Mouse (Mus musculus): ENCODE measurements around the gene Rpl39l. TPM values are rescaled to one million over a fixed set of nuclear protein-coding genes. Genes with fewer than 3 reads are reported as not detected.
"Not testable (repeated sequence)": the region's sequence is repeated elsewhere in the genome, so short reads cannot be mapped to it uniquely, and the experiment has no call there.

The Rpl39l gene
- not detected in 2 replicates for polyA plus RNA-seq (2012; rRNA removed)

DNA sequence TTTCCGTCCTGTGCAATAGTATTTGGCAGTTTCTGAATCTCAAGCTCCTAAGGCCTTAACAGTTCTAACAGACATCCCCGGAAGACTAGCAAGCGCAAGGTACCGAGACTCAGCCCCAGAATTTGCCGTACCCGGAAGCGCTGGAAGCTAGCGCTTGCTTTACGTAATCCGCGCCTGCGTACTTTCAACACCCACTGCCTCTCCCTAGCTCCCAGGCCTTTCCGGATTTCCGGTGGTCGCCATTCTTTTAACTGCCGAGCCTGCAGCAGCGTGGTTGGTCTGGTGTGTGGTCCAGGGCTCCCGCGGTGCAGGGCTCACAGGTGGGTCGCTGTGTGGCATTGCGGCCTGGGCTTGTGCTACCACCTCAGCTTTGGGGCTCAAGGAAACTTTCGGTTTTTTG lies at the start of gene Rpl39l:
Rpl39l (plus strand) TSS at position 222 of the 400 bp plus-strand sequence.
- no peak for DNase-seq (ENCODE audit: low read depth, low spot score)
- WGBS, result 89% methylated on average over 22 of the region's 22 CpGs

DNA sequence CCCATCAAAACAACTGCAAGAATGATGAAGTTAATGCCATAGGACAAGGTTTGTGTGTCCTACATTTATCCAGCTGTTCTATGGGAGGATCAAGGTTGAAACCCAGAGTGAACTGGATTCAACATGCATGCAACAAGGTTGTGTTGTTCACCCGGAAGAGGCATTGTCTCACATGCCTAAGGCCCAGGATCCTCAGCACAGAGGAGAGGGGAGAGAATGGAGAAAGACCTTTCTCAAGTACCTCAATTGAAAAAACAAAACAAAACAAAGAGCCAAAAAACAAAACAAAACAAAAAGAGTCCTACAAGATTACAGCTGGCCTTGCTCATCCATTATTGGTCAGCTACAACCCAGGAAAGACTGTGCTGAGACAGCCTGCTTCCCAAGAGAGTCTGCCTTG lies 42.4 kb upstream of the Rpl39l start:
- 89% methylated on average over 1 of the region's 1 CpGs for WGBS
- no peak for DNase-seq (ENCODE audit: low read depth, low spot score)

- WGBS, result 59% methylated on average over 2 of the region's 2 CpGs
Observed at GRCm38 (mm10) chr16:10129052-10129911, 40.7 kb upstream of the Rpl39l start.

GRCm38 (mm10) chr16:10143166-10143565 lies 26.9 kb upstream of the Rpl39l start:
- no peak for DNase-seq (ENCODE audit: low read depth, low spot score)
- 76% methylated on average over 2 of the region's 2 CpGs for WGBS

More at GRCm38 (mm10) chr16:10129052-10129911, 40.7 kb upstream of the Rpl39l start:
- peak; percentile 11 for DNase-seq (ENCODE audit: low read depth, low spot score)

DNA sequence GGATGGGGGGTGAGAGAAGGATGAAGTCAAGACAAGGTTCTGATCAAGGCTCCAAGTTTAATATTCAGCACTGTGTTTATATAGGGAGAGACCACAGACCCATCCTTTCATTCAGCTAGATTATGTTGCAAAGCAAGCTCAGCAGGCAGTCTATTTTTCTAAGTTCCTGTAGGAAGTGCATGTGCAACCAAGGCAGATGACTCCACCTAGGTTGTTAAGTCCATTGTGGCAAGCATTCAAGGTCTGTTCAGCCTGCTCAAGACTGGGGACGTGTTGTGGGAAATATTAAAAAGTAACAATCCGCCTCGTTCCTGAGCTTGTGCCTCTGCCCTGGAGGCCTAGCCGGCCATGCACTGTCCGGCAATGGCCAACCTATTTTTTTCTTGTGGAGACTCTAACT lies 22.6 kb upstream of the Rpl39l start:
- 91% methylated on average over 5 of the region's 5 CpGs for WGBS

DNA sequence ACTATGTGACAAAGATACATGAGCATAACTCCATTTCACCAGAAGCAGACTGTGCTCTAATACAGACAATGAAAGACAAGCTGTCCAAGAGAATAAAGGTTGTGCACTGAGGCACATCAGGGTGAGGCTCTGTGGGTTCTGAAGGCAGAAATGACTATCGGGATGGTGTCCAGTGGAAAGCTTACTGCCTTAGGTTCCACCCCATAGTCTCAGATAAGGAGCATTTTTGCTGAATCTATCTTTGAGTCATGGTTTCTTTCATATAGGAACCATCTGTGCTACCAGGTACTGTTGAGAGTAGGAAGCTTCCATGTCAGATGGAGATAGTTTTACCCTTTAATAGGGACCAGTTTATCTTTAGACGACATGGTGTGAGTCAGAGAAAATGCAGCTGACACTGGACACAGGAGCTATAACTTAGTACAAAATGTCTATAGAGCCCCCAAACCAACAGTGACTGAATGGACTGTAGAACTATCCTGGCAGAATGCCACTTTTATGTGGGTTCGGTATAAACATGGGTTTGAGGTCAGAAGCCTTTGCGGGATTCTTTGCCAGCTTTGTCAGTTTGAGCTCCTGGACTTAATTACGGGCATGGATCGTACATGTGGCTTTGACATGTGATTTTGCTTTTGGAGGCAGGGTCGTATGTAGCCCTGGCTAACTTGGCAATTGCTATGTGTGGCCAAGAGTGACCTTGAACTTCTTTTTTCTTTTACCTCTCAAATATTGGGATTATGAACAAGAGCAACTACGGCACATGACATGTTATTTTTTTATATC lies 712 bp upstream of the Rpl39l start:
- no peak for DNase-seq (ENCODE audit: low read depth, low spot score)
- WGBS, result 84% methylated on average over 8 of the region's 8 CpGs

More for the DNA sequence above, 22.6 kb upstream of the Rpl39l start:
- no peak for DNase-seq (ENCODE audit: low read depth, low spot score)

DNA sequence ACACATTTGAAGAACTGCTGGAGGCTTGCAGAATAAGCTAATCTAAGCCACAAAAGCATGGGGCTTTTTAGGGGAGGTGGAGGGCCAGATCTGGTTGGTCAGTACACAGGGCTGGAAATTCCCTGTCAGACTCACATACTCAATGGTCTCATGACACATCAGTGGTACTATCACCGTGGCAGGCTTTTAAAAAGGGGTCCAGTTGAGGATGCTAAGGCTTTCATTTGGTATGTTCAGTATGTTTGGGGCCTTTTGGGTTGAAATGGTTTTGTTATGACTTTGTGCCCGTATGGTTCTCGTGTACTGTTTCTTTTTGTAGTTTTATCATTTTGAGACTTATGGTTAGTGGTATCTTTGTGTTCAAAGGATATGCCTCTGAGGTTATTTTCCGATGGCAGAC lies 1.2 kb downstream of the Rpl39l start:
- 89% methylated on average over 4 of the region's 4 CpGs for WGBS
- DNase-seq (ENCODE audit: low read depth, low spot score), result no peak

DNA sequence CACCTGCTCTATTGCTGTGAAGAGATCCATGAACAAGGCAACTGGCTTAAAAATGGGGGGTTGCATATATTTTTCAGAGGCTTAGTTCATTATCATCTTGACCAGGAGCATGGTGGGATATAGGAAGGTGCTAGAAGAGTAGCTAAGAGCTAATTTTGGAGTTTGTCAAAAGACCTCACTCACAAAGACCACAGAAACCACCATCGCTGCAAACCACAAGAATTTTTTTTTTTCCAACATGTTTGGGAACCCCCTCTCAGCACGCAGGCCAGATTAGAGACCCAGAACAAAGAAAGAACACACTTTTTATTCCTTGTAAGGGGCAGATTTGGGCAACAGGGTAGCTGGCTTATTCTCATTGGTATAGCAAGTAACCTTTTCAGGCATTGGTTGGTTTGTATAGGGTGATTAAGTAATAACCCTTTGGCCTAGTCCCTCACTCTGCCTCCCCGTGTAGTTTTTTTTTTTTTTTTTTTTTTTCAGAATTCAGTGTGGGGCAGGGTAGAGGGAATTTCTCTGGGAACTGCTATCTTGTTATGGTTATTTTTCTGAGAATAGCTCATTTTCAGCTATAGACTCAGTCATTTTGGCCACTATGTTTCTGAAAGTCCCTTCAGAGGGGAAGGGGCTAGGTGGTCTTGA lies 2.3 kb downstream of the Rpl39l start:
- no peak for DNase-seq (ENCODE audit: low read depth, low spot score)
- WGBS, result 81% methylated on average over 3 of the region's 3 CpGs

DNA sequence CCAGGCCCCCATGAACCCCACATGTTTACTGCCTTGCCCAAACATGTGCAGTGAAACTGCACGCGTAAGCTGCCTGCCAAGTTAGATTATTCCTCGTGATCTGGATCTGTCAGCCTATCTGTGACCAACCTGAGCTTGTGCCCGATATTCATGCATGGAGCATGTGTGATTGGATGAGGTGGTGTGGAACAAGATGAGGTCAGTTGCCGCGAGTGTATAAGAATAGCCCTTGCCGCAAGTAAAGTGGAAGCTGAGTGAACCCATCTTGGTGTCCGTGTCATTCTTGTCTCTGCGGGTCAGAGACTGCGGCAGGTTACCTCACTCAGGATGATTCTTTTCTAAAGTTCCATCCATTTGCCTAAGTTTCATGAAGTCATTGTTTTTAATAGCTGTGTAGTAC lies 17.4 kb downstream of the Rpl39l start:
- not testable (repeated sequence) for DNase-seq (ENCODE audit: low read depth, low spot score)
- WGBS, result 96% methylated on average over 10 of the region's 10 CpGs

DNA sequence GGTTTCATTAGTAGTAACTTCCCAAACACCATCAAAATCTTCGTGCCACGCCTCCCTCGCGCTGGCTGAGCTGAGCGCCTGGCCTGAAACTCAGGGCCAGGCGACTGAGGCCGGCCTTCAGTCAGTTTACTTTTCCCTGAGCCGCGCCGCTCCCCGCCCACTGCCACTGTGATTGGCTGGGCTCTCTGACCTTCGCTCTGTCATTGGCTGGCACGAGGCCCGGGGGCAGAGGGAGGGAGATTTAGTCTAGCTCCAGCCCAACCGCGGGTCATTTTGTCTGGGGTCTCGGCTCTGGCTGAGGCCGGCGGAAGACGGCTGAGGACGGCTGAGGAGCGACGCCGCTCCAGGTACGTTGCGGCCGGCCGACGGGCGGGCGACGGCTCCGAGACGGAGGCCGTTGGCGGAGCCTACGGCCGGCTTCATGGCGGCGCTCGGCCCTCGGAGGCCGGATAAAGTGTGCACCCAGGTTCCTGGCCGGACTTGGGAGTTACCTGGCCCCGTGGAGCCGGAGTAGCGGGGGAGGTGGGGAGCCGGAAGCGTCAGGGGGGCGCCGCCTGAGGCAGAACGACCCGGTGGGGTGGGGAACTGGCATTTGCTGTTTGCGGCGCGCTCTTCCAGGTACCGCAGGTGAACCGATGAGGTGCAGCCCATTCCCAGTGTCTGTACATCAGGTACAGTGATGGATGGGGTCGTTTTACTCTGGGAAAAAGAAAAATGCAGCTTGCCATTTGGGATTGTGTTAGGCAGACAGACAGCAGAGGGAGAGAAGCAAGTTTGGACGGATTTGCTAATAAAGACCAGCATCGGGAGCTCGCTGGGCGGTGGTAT lies 22.9 kb downstream of the Rpl39l start, which contains the start of gene Atf7ip2:
Atf7ip2 (plus strand) TSS at position 34 of the 828 bp plus-strand sequence.
- 1% methylated on average over 63 of the region's 63 CpGs for WGBS
- peak; percentile 65 for DNase-seq (ENCODE audit: low read depth, low spot score)

GRCm38 (mm10) chr16:10208777-10209176 lies 38.8 kb downstream of the Rpl39l start:
- no peak for DNase-seq (ENCODE audit: low read depth, low spot score)

GRCm38 (mm10) chr16:10216366-10216765 lies 46.3 kb downstream of the Rpl39l start:
- WGBS, result 95% methylated on average over 1 of the region's 1 CpGs
- not testable (repeated sequence) for DNase-seq (ENCODE audit: low read depth, low spot score)

More at GRCm38 (mm10) chr16:10208777-10209176, 38.8 kb downstream of the Rpl39l start:
- 90% methylated on average over 1 of the region's 1 CpGs for WGBS

DNA sequence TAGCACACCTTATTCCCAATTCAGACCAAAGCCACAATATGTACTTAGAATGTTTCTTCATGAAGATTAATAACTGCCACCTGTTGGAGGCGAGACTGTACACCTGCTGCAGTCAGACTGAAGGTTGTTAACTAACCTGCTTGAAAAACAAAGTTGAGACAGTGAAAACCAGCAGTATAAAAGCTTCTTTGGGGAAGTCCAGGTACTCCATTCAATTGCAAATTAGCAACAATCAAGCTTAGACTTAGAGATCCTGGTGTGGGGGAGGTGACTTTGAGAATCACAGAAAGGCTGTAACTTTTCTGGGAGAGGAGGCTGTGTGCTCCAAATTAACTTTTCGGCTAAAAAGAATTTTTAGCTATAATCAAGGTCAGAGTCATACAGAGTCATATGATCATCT lies 47.0 kb downstream of the Rpl39l start:
- 93% methylated on average over 2 of the region's 2 CpGs for WGBS
- not testable (repeated sequence) for DNase-seq (ENCODE audit: low read depth, low spot score)

Other genes starting within 250 kb of the Rpl39l start
- gene Grin2a, start 174.7 kb upstream of the Rpl39l start, polyA plus RNA-seq (2012; rRNA removed), result 0.76 and 1.7 TPM in 2 replicates
- 0.08 and 0.15 TPM in 2 replicates for gene Atf7ip2, start 22.5 kb downstream of the Rpl39l start, polyA plus RNA-seq (2012; rRNA removed)
- 11.9 and 12.7 TPM in 2 replicates for gene Emp2, start 143.7 kb downstream of the Rpl39l start, polyA plus RNA-seq (2012; rRNA removed)
- 0.06 and 0.19 TPM in 2 replicates for gene Tekt5, start 225.3 kb downstream of the Rpl39l start, polyA plus RNA-seq (2012; rRNA removed)
- 34.4 and 37.0 TPM in 2 replicates for gene Nubp1, start 241.7 kb downstream of the Rpl39l start, polyA plus RNA-seq (2012; rRNA removed)

All from large intestine, adult 2 months (tissue).